In the genomic region with DNA sequence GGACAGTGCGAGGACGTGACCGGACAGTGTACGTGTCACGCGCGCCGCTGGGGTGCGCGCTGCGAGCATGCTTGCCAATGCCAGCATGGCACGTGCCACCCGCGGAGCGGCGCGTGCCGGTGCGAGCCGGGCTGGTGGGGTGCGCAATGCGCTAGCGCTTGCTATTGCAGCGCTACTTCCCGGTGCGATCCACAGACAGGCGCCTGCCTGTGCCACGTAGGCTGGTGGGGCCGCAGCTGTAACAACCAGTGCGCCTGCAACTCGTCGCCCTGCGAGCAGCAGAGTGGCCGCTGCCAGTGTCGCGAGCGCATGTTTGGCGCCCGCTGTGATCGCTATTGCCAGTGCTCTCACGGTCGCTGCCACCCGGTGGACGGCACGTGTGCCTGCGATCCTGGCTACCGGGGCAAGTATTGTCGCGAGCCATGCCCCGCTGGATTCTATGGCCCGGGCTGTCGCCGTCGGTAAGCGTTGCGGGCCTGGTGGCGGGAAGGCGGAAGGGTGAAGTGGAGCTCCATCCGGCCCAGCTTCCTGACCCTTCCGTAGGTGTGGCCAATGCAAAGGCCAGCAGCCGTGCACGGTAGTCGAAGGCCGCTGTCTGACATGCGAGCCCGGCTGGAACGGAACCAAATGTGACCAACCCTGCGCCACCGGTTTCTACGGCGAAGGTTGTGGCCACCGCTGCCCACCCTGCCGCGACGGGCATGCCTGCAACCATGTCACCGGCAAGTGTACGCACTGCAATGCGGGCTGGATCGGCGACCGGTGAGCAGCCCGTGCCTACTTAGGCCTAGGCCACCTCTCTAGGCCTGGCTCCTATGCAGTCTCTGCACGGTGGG, we compare ENCODE assay signal across 8 mouse cellular contexts. TPM values are rescaled to one million over a fixed set of nuclear protein-coding genes. Genes with fewer than 3 reads are reported as not detected.
DNase-seq lines count a peak whose midpoint lies in the region; ATAC-seq and TF ChIP-seq lines count a peak whose summit lies in the region.

No protein-coding gene starts in this region.

- H3K9ac ChIP-seq in ES-E14 (ENCODE audit: insufficient read depth, low read depth, low read length, poor library complexity, severe bottlenecking): no peak overlapping the region
- peak overlapping the region; percentile 43 for H3K9ac ChIP-seq in embryonic facial prominence, embryonic 11.5 days (replicated peaks; ENCODE audit: low read length)
- no peak overlapping the region for H3K9ac ChIP-seq in hindbrain, embryonic 11.5 days (ENCODE audit: low read depth, low read length)
- peak overlapping the region; percentile 49; the same call in 1 of the 2 replicates for H3K9ac ChIP-seq in limb, embryonic 11.5 days (ENCODE audit: low read length)
- peak overlapping the region; percentile 28 for H3K9ac ChIP-seq in midbrain, embryonic 15.5 days

- H3K27me3 ChIP-seq in embryonic facial prominence, embryonic 11.5 days (ENCODE audit: control insufficient read depth, insufficient read depth, low read length): peaks cover 43% of the 10 kb centered on the region
- peaks cover 88% of the 10 kb centered on the region for H3K27me3 ChIP-seq in hindbrain, embryonic 11.5 days (ENCODE audit: control insufficient read depth, insufficient read depth, low read length)
- H3K27me3 ChIP-seq in limb, embryonic 11.5 days (ENCODE audit: control insufficient read depth, insufficient read depth, low read length): peaks cover 28% of the 10 kb centered on the region
- peaks cover 82% of the 10 kb centered on the region for H3K27me3 ChIP-seq in midbrain, embryonic 15.5 days (replicated peaks)

- H3K4me1 ChIP-seq in ES-E14 (ENCODE audit: control insufficient read depth in 2 of 2, insufficient read depth in 2 of 2, low read length in 2 of 2, poor library complexity in 1 of 2): peaks cover 0 to 9% of the 10 kb centered on the region in 2 experiments; a peak in 1 of 4 replicates
- peaks cover 38% of the 10 kb centered on the region for H3K4me1 ChIP-seq in embryonic facial prominence, embryonic 11.5 days (ENCODE audit: control insufficient read depth, insufficient read depth, low read length)
- H3K4me1 ChIP-seq in hindbrain, embryonic 11.5 days (replicated peaks; ENCODE audit: control insufficient read depth, insufficient read depth, low read length): peaks cover 20% of the 10 kb centered on the region
- peaks cover 79% of the 10 kb centered on the region for H3K4me1 ChIP-seq in limb, embryonic 11.5 days (ENCODE audit: control insufficient read depth, insufficient read depth, low read length)
- peaks cover 54% of the 10 kb centered on the region for H3K4me1 ChIP-seq in midbrain, embryonic 15.5 days

- peak; percentile 36 for DNase-seq in cerebellum, adult 11 months
- DNase-seq in cerebellum, adult 8-10 months: no peak
- no peak for DNase-seq in ES-E14 (ENCODE audit: low read depth, low spot score)
- DNase-seq in embryonic facial prominence, embryonic 11.5 days (ENCODE audit: low spot score): peak; percentile 21
- peak; percentile 58 for DNase-seq in hindbrain, embryonic 11.5 days (ENCODE audit: low spot score)
- DNase-seq in limb, embryonic 11.5 days (ENCODE audit: low spot score): peak; percentile 65
- DNase-seq in yolk sac, embryonic 10.5 days (ENCODE audit: low spot score): peak; percentile 27

- no peaks in the 10 kb centered on the region for H3K36me3 ChIP-seq in ES-E14 (ENCODE audit: control insufficient read depth, insufficient read depth, low read length, poor library complexity, severe bottlenecking)
- H3K36me3 ChIP-seq in embryonic facial prominence, embryonic 11.5 days (replicated peaks; ENCODE audit: control insufficient read depth, insufficient read depth, low read depth, low read length): no peaks in the 10 kb centered on the region; the same call in 1 of the 2 replicates
- no peaks in the 10 kb centered on the region for H3K36me3 ChIP-seq in hindbrain, embryonic 11.5 days (ENCODE audit: control insufficient read depth, insufficient read depth, low read length)
- H3K36me3 ChIP-seq in limb, embryonic 11.5 days (ENCODE audit: control insufficient read depth, insufficient read depth, low read length): peaks cover 9% of the 10 kb centered on the region
- H3K36me3 ChIP-seq in midbrain, embryonic 15.5 days (replicated peaks): no peaks in the 10 kb centered on the region

- no peak overlapping the region for H3K27ac ChIP-seq in ES-E14 (ENCODE audit: insufficient read depth, low read depth, low read length, poor library complexity, severe bottlenecking)
- no peak overlapping the region for H3K27ac ChIP-seq in embryonic facial prominence, embryonic 11.5 days (replicated peaks; ENCODE audit: low read depth, low read length)
- no peak overlapping the region for H3K27ac ChIP-seq in hindbrain, embryonic 11.5 days (ENCODE audit: low read depth, low read length)
- H3K27ac ChIP-seq in limb, embryonic 11.5 days (replicated peaks; ENCODE audit: low read depth, low read length): no peak overlapping the region
- H3K27ac ChIP-seq in midbrain, embryonic 15.5 days: no peak overlapping the region

- in situ Hi-C loops in ES-E14 (cut with MboI; ENCODE audit: low sequenced_read_pairs in 2 of 2, unreplicated experiment in 2 of 2): loop anchor here (10.0 to 25.0 kb wide), 2 partner anchors 782 to 809 kb away; a partner anchor contains a TSS

- 3% methylated on average over 83 of the region's 83 CpGs for WGBS in embryonic facial prominence, embryonic 11.5 days
- 3% methylated on average over 83 of the region's 83 CpGs for WGBS in hindbrain, embryonic 11.5 days
- 3% methylated on average over 80 of the region's 83 CpGs for WGBS in limb, embryonic 11.5 days
- WGBS in midbrain, embryonic 15.5 days: 3% methylated on average over 83 of the region's 83 CpGs

- ATAC-seq in embryonic facial prominence, embryonic 11.5 days (replicated peaks; ENCODE audit: insufficient number of reproducible peaks, low FRiP score, low TSS enrichment, low read depth): no peak
- ATAC-seq in hindbrain, embryonic 11.5 days (ENCODE audit: low FRiP score): no peak
- no peak for ATAC-seq in limb, embryonic 11.5 days (ENCODE audit: insufficient number of reproducible peaks, low FRiP score, low TSS enrichment, low read depth)
- peak; percentile 11; the same call in 1 of the 2 replicates for ATAC-seq in midbrain, embryonic 15.5 days (replicated peaks)

- no peaks in the 10 kb centered on the region for H3K9me3 ChIP-seq in ES-E14 (ENCODE audit: control insufficient read depth, insufficient read depth, low read depth, low read length)
- no peaks in the 10 kb centered on the region for H3K9me3 ChIP-seq in embryonic facial prominence, embryonic 11.5 days (replicated peaks; ENCODE audit: control insufficient read depth, low read length)
- no peaks in the 10 kb centered on the region for H3K9me3 ChIP-seq in hindbrain, embryonic 11.5 days (ENCODE audit: control insufficient read depth, low read length)
- H3K9me3 ChIP-seq in limb, embryonic 11.5 days (ENCODE audit: control insufficient read depth, low read length): no peaks in the 10 kb centered on the region
- H3K9me3 ChIP-seq in midbrain, embryonic 15.5 days: no peaks in the 10 kb centered on the region

- peak overlapping the region; percentile 22 to 28; a peak in 3 of 4 replicates for H3K4me3 ChIP-seq in ES-E14 (ENCODE audit: insufficient read depth in 1 of 2, low read depth in 1 of 2, low read length in 2 of 2, poor library complexity in 1 of 2, severe bottlenecking in 1 of 2)
- peak overlapping the region; percentile 16 for H3K4me3 ChIP-seq in embryonic facial prominence, embryonic 11.5 days (ENCODE audit: low read depth, low read length)
- H3K4me3 ChIP-seq in hindbrain, embryonic 11.5 days (ENCODE audit: low read depth, low read length): peak overlapping the region; percentile 23
- H3K4me3 ChIP-seq in limb, embryonic 11.5 days (ENCODE audit: low read depth, low read length): peak overlapping the region; percentile 23
- peak overlapping the region; percentile 40 for H3K4me3 ChIP-seq in midbrain, embryonic 15.5 days

- H3K4me2 ChIP-seq in embryonic facial prominence, embryonic 11.5 days (ENCODE audit: low read depth, low read length): peak overlapping the region; percentile 41
- H3K4me2 ChIP-seq in hindbrain, embryonic 11.5 days (replicated peaks; ENCODE audit: low read depth, low read length): peak overlapping the region; percentile 47
- H3K4me2 ChIP-seq in limb, embryonic 11.5 days (ENCODE audit: low read depth, severe bottlenecking): peak overlapping the region; percentile 50
- H3K4me2 ChIP-seq in midbrain, embryonic 15.5 days: peak overlapping the region; percentile 80

TF ChIP-seq in ES-E14, 5 proteins besides CTCF, POLR2A, EP300 and RAD21 (continues in another document):
- no peak for TF ChIP-seq CHD2 (IDR thresholded peaks at IDR 0.05; ENCODE audit: low read depth, low read length)
- TF ChIP-seq ZNF384 (IDR thresholded peaks at IDR 0.05; ENCODE audit: low read depth, low read length): no peak

RNA-seq across cellular contexts. Expression of a gene that starts 6.0 kb away (rescaled TPM):
- total RNA-seq in ES-E14 (2012; rRNA removed): 7.2 and 8.1 TPM in 2 replicates
- 13.5 and 15.3 TPM in 2 replicates for polyA plus RNA-seq in embryonic facial prominence, embryonic 11.5 days (2014; fragmentation: Nextera tagmentation; extraction: Ambion mirVana)
- 6.4 and 7.2 TPM in 2 replicates for polyA plus RNA-seq in hindbrain, embryonic 11.5 days (2014; fragmentation: Nextera tagmentation; extraction: Ambion mirVana)
- polyA plus RNA-seq in limb, embryonic 11.5 days (2014; fragmentation: Nextera tagmentation; extraction: Ambion mirVana): 23.4 and 26.4 TPM in 2 replicates
- 1.7 and 2.6 TPM in 2 replicates for polyA plus RNA-seq in midbrain, embryonic 15.5 days (2015; fragmentation: Nextera tagmentation; extraction: Ambion mirVana)

RNA-seq across cellular contexts. Expression of a gene that starts 29.9 kb away (rescaled TPM):
- 0.16 TPM in 1 of 2 replicates, not detected in the other for total RNA-seq in ES-E14 (2012; rRNA removed)
- not detected in 2 replicates for polyA plus RNA-seq in embryonic facial prominence, embryonic 11.5 days (2014; fragmentation: Nextera tagmentation; extraction: Ambion mirVana)
- polyA plus RNA-seq in hindbrain, embryonic 11.5 days (2014; fragmentation: Nextera tagmentation; extraction: Ambion mirVana): 0.20 and 0.49 TPM in 2 replicates
- polyA plus RNA-seq in limb, embryonic 11.5 days (2014; fragmentation: Nextera tagmentation; extraction: Ambion mirVana): 0.73 and 0.77 TPM in 2 replicates
- polyA plus RNA-seq in midbrain, embryonic 15.5 days (2015; fragmentation: Nextera tagmentation; extraction: Ambion mirVana): 3.5 and 4.9 TPM in 2 replicates

RNA-seq across cellular contexts. Expression of a gene that starts 35.1 kb away (rescaled TPM):
- total RNA-seq in ES-E14 (2012; rRNA removed): 2.4 and 3.5 TPM in 2 replicates
- 1.7 and 2.0 TPM in 2 replicates for polyA plus RNA-seq in embryonic facial prominence, embryonic 11.5 days (2014; fragmentation: Nextera tagmentation; extraction: Ambion mirVana)
- 1.8 and 2.9 TPM in 2 replicates for polyA plus RNA-seq in hindbrain, embryonic 11.5 days (2014; fragmentation: Nextera tagmentation; extraction: Ambion mirVana)
- polyA plus RNA-seq in limb, embryonic 11.5 days (2014; fragmentation: Nextera tagmentation; extraction: Ambion mirVana): 3.0 and 3.2 TPM in 2 replicates
- 3.9 and 5.2 TPM in 2 replicates for polyA plus RNA-seq in midbrain, embryonic 15.5 days (2015; fragmentation: Nextera tagmentation; extraction: Ambion mirVana)

RNA-seq across cellular contexts. Expression of a gene that starts 43.6 kb away (rescaled TPM):
- total RNA-seq in ES-E14 (2012; rRNA removed): 48.5 and 64.7 TPM in 2 replicates
- 48.0 and 58.1 TPM in 2 replicates for polyA plus RNA-seq in embryonic facial prominence, embryonic 11.5 days (2014; fragmentation: Nextera tagmentation; extraction: Ambion mirVana)
- polyA plus RNA-seq in hindbrain, embryonic 11.5 days (2014; fragmentation: Nextera tagmentation; extraction: Ambion mirVana): 44.8 and 45.0 TPM in 2 replicates
- polyA plus RNA-seq in limb, embryonic 11.5 days (2014; fragmentation: Nextera tagmentation; extraction: Ambion mirVana): 68.2 and 68.7 TPM in 2 replicates
- 93.2 and 93.4 TPM in 2 replicates for polyA plus RNA-seq in midbrain, embryonic 15.5 days (2015; fragmentation: Nextera tagmentation; extraction: Ambion mirVana)

Comparison
In these comparisons a context has a peak if more than half of its experiments do, and no peak if none do; other contexts are left out.
1. DNase-seq: peak in cerebellum, adult 11 months (single experiment), embryonic facial prominence, embryonic 11.5 days (single experiment), hindbrain, embryonic 11.5 days (single experiment), limb, embryonic 11.5 days (single experiment) and yolk sac, embryonic 10.5 days (single experiment); none in cerebellum, adult 8-10 months (single experiment) and ES-E14 (single experiment).
2. H3K9ac ChIP-seq: peak in embryonic facial prominence, embryonic 11.5 days (single experiment), limb, embryonic 11.5 days (single experiment) and midbrain, embryonic 15.5 days (single experiment); none in ES-E14 (single experiment) and hindbrain, embryonic 11.5 days (single experiment).
3. Peak in every context shown above with its lines, with median percentiles within 50 percentile points of each other: H3K4me3 ChIP-seq and H3K4me2 ChIP-seq.